Mouse (Mus musculus) ES-Bruce4 (cell line): Measurements from ENCODE around the gene Cspg4.

ENCODE experiments used
- CTCF ChIP-seq: IDR thresholded peaks from one replicate; pipeline ENCODE4 v1.8.1; 2011; ENCODE audit warnings: low read depth, low read length
- EP300 ChIP-seq: IDR thresholded peaks from 2 replicates; pipeline ENCODE4 v1.6.1; 2011; ENCODE audit warnings: low read depth, low read length; ENCODE audit not compliant: insufficient read depth
- POLR2A ChIP-seq: IDR thresholded peaks from one replicate; pipeline ENCODE4 v1.8.1; 2011; ENCODE audit warnings: low read length; ENCODE audit not compliant: insufficient read depth

GRCm38 (mm10) chr9:56873097-56873496 lies 8.3 kb downstream of the Cspg4 start:
- TF ChIP-seq POLR2A (no peak), CTCF (no peak), EP300 (no peak)
